Mouse (Mus musculus): Measurements from ENCODE around the gene Ncor2.

The Ncor2 gene

DNA sequence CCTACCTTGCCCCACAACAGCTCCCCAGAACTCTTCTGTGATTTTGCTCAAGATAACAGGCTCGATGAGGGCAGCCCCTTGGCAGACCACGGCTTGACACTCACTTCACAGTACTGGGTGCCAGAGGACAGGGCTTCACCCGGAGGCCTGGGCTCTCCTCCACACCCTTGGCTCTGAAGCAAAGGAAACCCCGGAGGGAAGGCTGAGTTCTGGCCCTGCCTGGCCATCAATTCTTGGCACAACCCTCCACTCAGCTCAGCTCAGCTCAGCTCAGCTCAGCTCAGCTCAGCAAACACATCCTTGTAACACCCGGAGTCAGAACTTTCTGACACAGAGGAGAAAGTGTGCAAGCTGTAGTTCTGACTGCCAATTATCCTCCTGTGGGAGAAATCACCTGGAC, 30.3 kb downstream of the Ncor2 start:
- no peak for DNase-seq (ENCODE audit: low spot score in 2 of 2)

DNA sequence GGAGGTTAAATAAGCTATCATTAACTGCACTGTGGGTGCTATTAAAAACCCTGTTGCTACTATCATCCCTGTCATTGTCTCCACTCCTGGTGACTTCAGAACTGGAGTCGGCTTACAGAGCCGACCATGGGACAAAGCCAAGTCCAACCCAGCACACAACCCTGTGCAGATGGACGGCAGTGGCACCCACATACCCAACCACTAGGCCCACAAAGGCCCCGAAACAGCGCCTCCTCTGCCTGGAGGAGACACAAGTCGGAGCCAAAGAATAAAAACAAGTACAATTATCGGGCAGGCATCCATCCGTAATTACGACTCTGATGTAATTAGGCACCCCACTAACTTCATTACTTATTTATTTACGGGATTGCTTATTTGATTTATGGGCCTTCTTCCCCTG, 30.8 kb downstream of the Ncor2 start:
- DNase-seq (ENCODE audit: low spot score in 2 of 2): no peak

DNA sequence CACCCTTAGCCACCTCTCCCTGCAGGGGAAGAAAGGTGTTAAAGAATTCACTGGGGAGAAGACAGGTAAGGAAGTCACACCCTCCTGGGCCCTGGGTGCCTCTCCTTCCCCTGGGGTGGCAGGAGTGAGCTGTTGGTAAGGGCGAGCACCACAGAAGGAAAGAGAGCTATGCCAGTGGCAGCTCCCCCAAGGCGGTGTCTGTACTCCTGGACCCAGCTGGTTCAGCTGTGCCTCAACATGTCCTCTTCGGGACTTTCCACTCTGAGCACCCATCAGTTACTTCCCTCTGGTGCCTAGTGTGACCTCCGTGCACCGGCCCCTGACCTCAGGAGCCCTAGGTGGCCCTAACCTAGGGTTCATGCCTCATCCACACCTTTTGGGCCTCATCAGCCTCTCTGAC, 31.9 kb downstream of the Ncor2 start:
- no peak for DNase-seq (ENCODE audit: low spot score in 2 of 2)

DNA sequence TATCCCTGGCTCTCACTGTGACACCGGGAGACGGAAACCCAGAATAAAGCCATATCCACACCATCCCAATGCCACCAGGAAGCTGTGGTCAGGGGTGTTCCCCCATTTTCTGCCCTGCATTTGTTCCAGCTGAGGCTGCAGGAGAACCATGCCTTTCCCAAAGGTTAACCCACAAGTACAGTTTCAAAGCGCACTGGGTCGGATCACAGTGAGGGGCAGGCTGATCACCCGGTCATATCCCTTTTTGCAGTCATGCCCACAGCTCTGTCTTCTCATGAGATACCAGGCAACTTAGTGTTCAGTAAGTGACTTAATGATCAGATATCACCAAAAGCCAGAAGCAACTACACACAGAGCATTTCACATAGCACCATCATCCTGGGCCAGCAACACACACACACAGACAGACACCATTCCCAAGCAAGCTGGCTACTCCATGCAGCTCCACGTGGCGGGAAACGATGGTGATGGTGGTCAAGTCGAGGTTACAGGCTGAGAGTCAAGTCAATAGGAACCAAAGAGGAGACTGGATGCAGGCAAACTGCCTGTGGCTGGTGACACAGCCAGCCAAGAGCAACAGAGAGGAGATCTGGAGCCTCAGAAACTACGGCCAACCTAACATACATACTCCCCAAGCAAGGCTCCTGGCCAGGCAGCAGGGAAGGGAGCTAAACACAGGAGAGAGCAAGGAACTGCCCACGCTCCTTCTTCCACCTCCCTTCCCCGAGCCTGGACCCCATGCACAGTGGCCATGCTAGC, 35.7 kb downstream of the Ncor2 start:
- DNase-seq (ENCODE audit: low spot score in 2 of 2): no peak

DNA sequence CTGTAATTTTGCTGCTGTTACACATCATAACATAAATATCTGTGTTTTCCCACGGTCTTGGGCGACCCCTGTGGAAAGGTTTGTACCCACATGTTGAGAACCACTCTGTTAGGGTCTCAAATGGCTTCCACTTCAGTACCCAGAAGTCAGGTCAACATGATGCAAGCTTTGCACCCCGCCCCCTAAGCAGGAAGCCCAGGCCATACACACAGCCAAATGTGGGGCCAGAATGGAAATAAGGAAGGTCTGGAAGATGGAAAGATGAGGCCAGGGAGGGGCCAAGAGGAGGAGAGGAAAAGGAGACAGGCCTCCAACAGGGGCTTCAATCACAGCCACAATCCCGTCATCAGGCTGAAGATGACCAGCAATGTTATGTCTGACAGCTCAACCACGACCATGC, 37.1 kb downstream of the Ncor2 start:
- no peak for DNase-seq (ENCODE audit: low spot score in 2 of 2)

DNA sequence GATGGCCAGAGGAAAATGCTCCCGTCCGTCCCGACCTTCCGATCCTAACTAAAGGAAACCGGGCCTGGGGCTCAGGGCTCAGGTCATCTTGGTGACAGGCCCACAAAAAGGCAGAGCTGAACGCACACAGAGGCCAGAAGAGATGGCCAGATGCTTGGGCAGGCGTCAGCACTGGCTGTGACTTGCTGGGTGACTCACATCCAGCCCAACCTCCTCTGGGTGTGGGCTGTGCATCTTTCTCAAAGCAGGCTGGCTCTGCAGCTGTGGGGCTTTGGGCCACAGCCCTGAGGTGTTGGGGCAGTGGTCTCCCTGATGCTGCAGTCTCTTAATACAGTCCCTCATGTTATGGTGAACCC, 37.5 kb downstream of the Ncor2 start:
- no peak for DNase-seq (ENCODE audit: low spot score in 2 of 2)

DNA sequence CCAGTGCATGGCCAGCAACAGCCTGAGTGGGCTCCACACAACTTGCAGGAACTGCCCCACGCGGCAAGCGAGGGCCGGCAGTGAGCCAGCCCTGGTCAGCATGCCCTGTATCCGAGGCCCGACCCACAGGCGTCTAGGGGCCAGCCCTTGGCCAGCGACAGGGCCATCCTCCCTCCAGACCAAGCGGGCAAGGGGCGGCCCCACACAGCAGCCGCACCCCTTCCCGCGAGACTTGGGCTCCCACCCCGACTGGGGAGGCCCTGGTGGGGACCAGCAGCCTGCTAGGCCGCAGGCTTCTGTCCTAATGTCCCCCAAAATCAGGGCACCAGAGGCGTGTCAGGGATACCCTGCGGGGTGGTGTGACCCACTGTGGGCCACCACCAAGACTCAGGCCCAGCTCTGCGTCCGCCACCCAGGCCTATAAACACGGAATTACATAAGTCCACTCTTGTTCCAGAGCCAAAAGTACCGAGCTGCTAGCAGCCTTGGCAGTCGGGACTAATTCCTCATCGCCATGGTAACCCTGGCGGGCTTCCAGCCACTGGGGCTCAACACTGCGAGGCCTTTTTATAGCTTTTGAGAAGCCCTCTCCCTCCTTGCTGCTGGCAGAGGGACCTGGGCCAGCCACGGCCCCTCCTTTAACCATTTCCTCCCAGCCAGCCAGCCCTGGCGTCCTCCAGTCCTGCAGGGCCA, 38.0 kb downstream of the Ncor2 start:
- DNase-seq (ENCODE audit: low spot score in 2 of 2): no peak

DNA sequence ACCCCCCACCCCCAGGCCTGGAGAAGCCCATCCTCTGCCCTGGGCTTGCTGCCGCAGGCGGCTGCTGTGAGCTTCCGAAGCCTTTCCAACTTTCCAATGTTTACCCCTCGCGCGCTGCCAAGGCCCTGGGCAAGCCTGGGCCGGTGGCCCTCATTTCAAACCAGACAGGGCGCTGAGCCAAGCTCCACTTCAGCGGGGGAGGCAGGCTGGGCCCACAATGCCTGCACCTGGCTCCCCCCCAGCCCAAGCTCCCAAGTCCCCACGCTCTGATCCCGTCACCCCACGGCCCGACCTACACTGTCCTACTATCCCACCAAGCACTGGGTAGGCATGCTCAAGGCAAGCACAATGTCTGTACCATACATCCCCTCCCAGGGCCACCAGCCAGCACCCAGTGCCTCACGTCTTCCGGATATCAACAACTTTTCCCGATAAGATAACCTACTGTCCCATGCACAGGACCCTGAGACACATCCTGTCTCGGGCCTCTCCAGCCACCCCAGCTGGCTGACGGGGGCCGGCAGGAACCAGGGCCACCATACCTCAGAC, 38.8 kb downstream of the Ncor2 start:
- no peak for DNase-seq (ENCODE audit: low spot score in 2 of 2)

DNA sequence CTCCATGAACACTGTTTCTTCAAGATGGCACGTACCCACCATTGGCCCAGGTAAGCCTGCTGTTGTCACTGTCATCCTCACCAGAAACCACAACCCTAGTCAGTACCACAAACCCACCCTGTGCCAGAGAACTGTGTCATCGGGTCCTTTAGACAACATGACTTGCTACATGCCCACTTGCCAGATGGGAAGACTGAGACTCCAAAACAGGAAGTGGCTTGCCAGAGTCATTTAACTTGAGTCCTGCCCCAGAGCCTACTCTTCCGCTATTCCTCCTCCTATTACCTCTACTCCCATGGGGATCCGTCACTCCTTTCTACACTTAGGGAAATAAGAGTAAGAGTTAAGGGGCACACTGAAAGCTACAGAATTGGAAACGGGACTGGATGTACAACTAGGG, 39.4 kb downstream of the Ncor2 start:
- no peak for DNase-seq (ENCODE audit: low spot score in 2 of 2)

DNA sequence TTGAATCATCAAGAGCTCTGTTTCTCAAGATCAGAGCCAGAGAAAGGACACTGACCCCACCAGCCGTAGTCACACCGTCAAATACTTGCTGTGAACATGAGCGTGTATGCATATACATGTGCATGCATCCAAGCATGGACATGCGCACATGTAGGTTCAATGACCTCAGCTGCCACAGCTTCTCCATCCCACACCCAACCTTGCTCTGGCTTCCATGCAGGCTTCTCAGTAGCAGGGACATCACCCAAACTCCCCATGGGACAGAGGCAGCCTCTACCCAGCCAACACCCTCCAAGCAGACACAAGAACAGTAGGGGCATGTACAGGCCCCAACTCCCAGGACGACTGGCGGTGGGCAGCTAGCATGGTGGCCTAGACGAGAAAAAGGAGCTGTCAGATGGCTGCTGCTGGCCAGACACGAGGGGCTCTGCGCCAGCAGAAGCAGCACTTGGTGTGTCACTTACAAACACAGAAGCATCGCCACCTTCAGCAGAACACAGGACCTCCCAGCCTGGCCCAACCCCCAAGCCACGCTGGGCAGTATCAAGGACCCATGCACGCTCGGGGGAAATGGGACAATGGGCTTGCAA, 40.1 kb downstream of the Ncor2 start:
- DNase-seq (ENCODE audit: low spot score in 2 of 2): no peak

DNA sequence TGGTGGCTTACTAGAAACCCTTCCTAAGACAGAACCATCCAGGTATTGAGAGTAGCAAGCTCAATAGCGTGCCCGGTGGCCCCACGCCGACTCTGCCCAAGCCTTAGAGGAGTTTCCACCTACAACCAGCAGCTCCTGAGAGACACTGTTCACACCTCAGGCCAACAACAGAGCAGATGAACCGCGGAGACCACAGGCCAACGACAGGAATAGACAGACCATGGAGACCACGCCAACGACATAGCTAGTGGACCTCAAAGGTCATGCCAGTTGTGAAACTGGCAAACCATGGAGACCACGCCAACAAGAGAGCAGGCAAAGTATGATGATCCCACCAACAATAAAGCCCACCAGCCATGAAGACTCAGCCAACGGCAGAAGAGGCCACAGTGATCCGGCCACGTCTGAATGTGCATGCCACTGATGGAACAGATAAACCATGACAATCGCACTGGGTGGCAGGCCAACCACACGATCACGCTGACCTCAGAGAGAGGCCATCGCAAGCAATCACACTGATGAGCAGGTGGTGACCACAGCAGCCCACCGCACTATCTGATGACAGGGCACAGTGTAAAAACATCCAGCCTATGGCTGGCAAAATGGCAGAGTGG, 41.2 kb downstream of the Ncor2 start:
- DNase-seq (ENCODE audit: low spot score in 2 of 2): no peak

DNA sequence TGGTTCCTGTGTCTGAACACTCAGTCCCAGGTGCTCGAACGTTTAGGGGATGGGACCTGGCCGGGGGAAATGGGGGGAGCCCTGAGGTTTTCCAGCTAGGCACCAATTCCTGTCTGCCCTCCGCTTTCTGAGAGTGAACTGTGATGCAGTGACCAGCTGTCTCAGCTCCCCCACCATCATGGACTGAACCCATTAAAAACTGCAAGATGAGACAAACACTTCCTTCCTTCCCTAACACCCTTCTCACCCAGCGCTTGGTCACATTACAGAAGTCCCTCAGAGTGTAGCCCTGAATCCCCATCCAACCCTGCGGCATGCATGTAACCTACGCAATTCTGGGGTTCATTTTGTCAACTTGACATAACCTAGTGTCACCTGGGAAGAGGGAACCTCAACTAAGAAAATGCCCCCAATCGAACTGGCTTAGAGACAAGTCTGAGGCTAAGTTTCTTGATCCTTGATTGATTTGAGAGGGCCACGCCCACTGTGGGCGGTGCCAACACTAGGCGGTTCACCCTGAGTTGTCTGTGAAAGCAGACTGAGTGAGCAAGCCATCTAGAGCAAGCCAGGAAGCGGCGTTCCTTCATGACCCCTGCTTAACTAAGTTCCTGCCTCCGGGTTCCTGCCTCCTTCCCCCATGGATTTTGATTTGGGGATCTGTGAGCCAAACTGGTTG, 41.9 kb downstream of the Ncor2 start:
- no peak for DNase-seq (ENCODE audit: low spot score in 2 of 2)

DNA sequence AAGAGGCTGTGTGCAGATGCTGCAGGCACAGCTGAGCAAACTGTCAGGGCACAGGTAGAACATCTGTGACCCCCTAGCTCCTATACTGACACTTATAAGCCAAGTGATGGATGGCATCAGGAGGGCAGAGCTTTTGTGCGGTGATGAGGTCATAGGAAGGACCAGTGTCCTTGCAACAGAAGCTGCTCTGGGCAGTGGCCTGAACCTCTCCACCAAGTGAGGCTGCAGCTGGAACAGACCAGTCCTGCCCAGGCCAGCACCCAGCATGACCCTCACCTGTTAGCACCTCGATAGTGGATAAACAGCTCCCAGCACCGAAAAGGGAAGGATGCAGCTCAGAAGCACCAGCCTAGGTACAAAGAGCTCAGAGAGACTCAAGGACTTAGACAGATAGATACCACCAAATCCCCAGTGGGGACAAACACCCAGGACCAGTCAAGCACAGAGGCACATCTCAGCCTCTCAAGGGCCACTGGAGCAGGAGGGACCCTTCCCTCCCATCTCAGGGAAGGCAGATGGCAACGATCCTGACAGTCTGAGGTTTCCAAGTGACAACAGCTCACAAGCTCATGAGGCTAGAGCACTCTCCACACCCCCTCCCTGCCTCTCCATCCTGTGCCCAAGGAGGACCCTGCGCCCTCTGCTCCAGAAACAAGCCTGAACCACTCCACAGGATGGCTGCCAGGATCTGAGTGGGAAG, 42.6 kb downstream of the Ncor2 start:
- no peak for DNase-seq (ENCODE audit: low spot score in 2 of 2)

DNA sequence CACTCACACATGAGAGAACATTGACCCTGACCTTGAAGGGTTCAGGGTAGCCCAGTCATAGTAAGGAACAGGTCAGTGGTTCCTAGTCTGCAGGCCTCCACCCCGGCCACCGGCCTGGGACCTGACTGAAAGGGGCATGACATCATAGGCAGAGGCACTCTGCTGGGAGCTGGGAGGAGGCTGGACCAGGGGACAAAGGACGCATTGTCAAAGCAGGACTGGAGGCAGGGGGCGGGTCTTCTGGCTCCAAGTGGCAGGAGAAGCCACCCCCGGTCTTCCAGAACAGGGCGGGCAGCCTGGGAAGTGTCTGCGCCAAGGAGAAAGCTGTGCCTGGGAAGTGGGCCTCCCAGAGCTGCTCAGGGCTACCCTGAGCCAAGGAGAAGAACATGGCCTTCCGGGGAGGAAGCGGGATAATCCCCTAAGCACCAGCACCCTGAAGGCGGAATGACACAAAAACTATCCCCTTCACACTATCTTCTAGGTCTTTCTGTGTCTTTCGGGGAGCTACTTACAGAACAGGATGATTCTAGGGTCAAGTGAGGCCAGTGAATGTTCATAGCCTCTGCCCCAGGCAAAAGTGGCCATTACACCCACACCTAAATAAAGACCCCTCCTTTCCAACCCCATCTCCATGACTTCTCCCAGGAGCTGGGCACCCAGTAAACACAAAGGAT, 44.1 kb downstream of the Ncor2 start:
- no peak for DNase-seq (ENCODE audit: low spot score in 2 of 2)

DNA sequence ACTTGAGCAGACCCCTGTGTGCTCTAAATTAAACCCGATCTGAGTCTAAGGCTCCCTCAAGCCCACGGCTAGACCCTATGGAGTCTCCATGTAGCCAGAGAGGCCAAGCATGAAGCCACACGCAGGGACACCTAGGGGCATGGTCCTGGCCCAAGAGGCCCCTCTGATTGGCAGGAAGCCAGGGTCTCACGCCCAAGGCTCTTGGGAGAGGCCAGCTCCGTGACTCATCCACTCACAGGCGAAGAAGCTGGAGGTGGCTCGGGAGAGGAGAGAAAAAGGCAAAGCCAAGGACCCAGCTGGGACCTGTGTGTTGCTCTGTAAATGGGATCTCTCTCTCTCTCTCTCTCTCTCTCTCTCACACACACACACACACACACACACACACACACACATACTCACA, 44.6 kb downstream of the Ncor2 start:
- DNase-seq (ENCODE audit: low spot score in 2 of 2): no peak

DNA sequence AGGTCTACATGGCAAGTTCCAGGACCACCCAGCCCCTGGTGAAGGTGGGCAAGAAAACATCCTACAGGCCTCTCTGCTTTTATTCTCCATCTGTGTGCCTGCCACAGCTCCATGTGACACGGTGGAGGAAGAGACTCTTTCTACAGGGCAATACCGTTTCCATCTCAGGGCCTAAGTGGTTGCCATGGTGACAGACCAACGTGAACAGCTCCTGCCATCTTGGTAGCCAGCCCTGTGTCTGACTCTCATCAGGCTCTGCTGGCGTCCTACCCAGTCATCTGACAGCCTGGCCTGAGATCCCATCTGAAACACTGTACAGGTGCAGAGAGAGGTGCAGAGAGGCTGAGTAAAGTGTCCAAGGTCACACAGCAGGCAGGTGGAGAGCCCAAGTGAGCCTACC, 45.4 kb downstream of the Ncor2 start:
- DNase-seq (ENCODE audit: low spot score in 2 of 2): no peak

DNA sequence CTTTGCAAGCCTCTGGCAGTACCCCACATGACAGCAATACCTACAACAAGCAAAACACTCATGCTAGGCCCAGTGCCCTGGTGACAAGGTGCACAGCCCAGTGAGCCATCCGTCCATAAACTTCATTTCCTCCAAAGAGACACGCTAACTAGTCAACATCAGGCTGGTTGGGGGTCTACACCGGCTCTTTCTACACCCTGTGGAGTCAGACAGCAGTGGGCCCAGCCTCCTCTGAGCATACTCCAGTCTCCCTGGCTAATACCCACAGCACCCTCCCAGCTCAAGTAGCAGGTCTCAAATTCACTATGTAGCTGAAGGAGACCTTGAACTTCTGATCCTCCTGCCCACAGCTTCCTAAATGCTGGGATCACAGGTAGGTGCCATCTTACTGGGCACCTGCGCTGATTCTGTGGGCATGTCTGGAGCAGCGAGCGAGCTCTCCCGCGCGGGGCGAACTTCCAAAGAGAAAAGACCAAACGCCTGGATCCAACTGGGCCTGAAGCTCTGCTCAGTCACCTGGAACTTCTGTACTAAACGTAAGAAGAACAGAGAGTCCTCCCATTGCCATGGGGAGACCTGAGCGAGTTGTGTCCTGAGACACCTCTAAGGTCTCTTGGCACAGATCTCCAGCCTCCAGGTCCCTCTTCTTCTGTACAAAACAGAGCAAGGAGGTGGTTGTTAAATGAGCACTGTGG, 46.3 kb downstream of the Ncor2 start:
- no peak for DNase-seq (ENCODE audit: low spot score in 2 of 2)

DNA sequence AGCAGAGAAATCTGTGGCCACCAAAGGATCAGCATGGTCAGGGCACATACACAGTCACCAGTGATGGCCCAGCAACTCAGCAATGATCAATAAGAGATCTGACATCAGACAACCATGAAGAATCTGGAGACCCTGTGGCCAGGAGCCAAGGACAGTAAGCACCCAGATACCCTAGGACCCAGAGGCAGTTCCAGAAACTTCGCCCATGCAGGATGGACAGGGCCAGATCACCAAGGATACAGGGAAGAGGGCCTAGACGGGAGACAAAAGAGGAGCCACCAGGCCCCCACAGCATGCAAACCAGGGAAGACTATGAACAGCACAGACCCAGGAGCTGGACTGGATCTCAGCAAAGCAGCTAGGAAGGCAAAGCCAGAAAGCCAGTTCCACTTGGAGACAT, 47.0 kb downstream of the Ncor2 start:
- DNase-seq (ENCODE audit: low spot score in 2 of 2): no peak

DNA sequence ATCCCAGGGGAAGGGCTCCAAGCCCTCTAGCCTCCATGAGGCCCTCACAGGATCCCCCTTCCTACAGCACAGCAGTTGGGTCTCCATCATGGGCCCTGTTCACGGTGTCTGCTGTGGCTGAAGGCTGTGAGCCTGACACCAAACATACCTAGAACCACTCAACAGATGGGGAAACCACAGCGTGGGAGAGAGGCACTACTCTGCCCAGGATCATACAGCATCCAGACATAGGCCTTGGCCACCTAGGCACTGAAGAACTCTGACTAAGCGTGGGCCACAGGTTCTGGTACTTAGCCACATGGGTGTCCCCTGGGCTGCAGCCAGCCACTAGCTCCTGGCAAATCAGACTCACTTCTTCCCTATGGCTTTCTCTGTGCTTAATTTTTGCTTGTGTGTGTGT, 48.6 kb downstream of the Ncor2 start:
- DNase-seq (ENCODE audit: low spot score in 2 of 2): no peak

DNA sequence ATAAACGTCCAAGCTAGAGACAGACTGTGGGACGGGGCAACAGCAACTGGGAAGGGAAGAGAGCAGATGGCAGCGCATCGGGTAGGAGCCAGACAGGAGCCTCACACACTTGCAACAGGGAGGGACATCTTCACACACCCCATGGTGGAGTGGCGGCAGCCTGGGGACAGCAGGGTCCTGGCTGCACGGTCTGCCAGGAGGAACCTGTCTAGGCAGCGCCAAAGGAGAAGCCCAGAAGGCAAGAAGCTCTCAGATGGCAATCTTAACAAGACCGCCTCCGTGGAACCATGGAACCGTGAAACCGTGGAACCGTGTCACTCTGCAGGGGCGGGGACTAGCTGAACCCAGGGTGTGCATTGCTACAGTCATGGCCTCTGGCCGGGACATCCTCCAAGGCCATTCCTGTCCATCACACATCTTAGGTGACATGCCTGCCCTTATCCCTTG, 50.1 kb downstream of the Ncor2 start:
- no peak for DNase-seq (ENCODE audit: low spot score in 2 of 2)

Measured in thymus, postnatal 10 days (tissue).